Comparison of ENCODE assay signal across 10 mouse cellular contexts in genomic region chr11:101602491-101602890, GRCm38 (mm10). TPM values are rescaled to one million over a fixed set of nuclear protein-coding genes. Genes with fewer than 3 reads are reported as not detected.
DNase-seq lines count a peak whose midpoint lies in the region; ATAC-seq and TF ChIP-seq lines count a peak whose summit lies in the region.
"Had no signal": no experiment of that assay in that cellular context is flagged by ENCODE, and none has a peak within 500 bp of the region (broad histone marks: within the 10 kb centered on the region; RNA-seq: fewer than 3 reads in every experiment).

No protein-coding gene starts in this region.

- no peak for ATAC-seq in CD4-positive, CD25-positive, alpha-beta regulatory T cell, adult 4 months
- ATAC-seq in megakaryocyte, adult 5-6 weeks (ENCODE audit: poor library complexity, severe bottlenecking), result no peak

- no peak for TF ChIP-seq CTCF in thymus, adult 2 months (IDR thresholded peaks at IDR 0.05; ENCODE audit: borderline replicate concordance, control insufficient read depth, extremely low read depth, insufficient read depth, low read length, poor library complexity)

- DNase-seq in CD4-positive, CD25-positive, alpha-beta regulatory T cell, adult 2 months (ENCODE audit: low read depth, low spot score), result peak; percentile 80
- DNase-seq in thymus, adult 2 months, result peak; percentile 50
- DNase-seq in thymus, adult 18-20 months, result no peak
- peak; percentile 76 to 87 for DNase-seq in heart, postnatal 10 days
- DNase-seq in lung, postnatal 36 days, result peak; percentile 86
- peak; percentile 70 for DNase-seq in yolk sac, embryonic 10.5 days (ENCODE audit: low spot score)

- no peaks in the 10 kb centered on the region for H3K27me3 ChIP-seq in thymus, adult 2 months (ENCODE audit: control insufficient read depth, insufficient read depth, low read length)
- H3K27me3 ChIP-seq: hindbrain, embryonic 15.5 days had no signal

- WGBS in thymus, adult 2 months, result 12% methylated on average over 3 of the region's 3 CpGs

- no peak overlapping the region for H3K27ac ChIP-seq in thymus, adult 2 months (ENCODE audit: control insufficient read depth, insufficient read depth, low read length)
- H3K27ac ChIP-seq: hindbrain, embryonic 15.5 days had no signal

- intact Hi-C loops in heart, postnatal 10 days (cut with DNase I), result no loop called here

- H3K4me1 ChIP-seq in thymus, adult 2 months (replicated peaks; ENCODE audit: control insufficient read depth, insufficient read depth, low read length), result peaks cover 3% of the 10 kb centered on the region; the same call in 1 of the 2 replicates

- TF ChIP-seq POLR2A in thymus, adult 2 months (IDR thresholded peaks at IDR 0.05; ENCODE audit: control insufficient read depth, extremely low read depth, insufficient read depth, low read length, poor library complexity), result no peak

- H3K4me3 ChIP-seq in thymus, adult 2 months (ENCODE audit: control insufficient read depth, insufficient read depth, low read length), result no peak overlapping the region
- H3K4me3 ChIP-seq: hindbrain, embryonic 15.5 days had no signal

- H3K36me3 ChIP-seq in thymus, adult 2 months (ENCODE audit: control insufficient read depth, insufficient read depth, low read length), result no peaks in the 10 kb centered on the region
- H3K36me3 ChIP-seq: hindbrain, embryonic 15.5 days had no signal

RNA-seq across cellular contexts. Expression of gene Gm11634, which starts 3.4 kb away (rescaled TPM):
- polyA plus RNA-seq in CD4-positive, CD25-positive, alpha-beta regulatory T cell, adult 4 months (2017; shearing (Covaris generic)), result not detected
- polyA plus RNA-seq in thymus, adult 2 months (2012; rRNA removed), result not detected in 2 replicates
- not detected for total RNA-seq in heart, postnatal 10 days (2021)
- total RNA-seq in megakaryocyte, adult 5-6 weeks (2015), result not detected in 2 replicates
- not detected in 2 replicates for total RNA-seq in megakaryocyte, adult 5-6 weeks (2017)
- polyA plus RNA-seq: hindbrain, embryonic 15.5 days; spleen, adult 2 months had no signal

RNA-seq across cellular contexts. Expression of gene Tmem106a, which starts 20.4 kb away (rescaled TPM):
- 10 to 100 TPM; 10.8 to 15.2 TPM for polyA plus RNA-seq in CD4-positive, CD25-positive, alpha-beta regulatory T cell, adult 4 months (2017; shearing (Covaris generic))
- 29.5 and 37.1 TPM in 2 replicates for polyA plus RNA-seq in thymus, adult 2 months (2012; rRNA removed)
- 1 to 10 TPM; 3.1 to 4.2 TPM for total RNA-seq in heart, postnatal 10 days (2021)
- 35.3 and 35.7 TPM in 2 replicates for total RNA-seq in megakaryocyte, adult 5-6 weeks (2015)
- 20.5 and 24.1 TPM in 2 replicates for total RNA-seq in megakaryocyte, adult 5-6 weeks (2017)

RNA-seq across cellular contexts. Expression of gene Rdm1, which starts 24.5 kb away (rescaled TPM):
- 10 to 100 TPM; 86.2 to 93.4 TPM for polyA plus RNA-seq in CD4-positive, CD25-positive, alpha-beta regulatory T cell, adult 4 months (2017; shearing (Covaris generic))
- 36.5 and 39.2 TPM in 2 replicates for polyA plus RNA-seq in thymus, adult 2 months (2012; rRNA removed)
- 10 to 100 TPM; 34.4 to 36.9 TPM for total RNA-seq in heart, postnatal 10 days (2021)
- total RNA-seq in megakaryocyte, adult 5-6 weeks (2015), result 22.6 and 28.8 TPM in 2 replicates
- 18.1 and 23.1 TPM in 2 replicates for total RNA-seq in megakaryocyte, adult 5-6 weeks (2017)

RNA-seq across cellular contexts. Expression of gene Nbr1, which starts 50.5 kb away (rescaled TPM):
- 10 to 100 TPM; 70.0 to 88.4 TPM for polyA plus RNA-seq in CD4-positive, CD25-positive, alpha-beta regulatory T cell, adult 4 months (2017; shearing (Covaris generic))
- 142 and 145 TPM in 2 replicates for polyA plus RNA-seq in thymus, adult 2 months (2012; rRNA removed)
- 100 to 1,000 TPM; 100 TPM for total RNA-seq in heart, postnatal 10 days (2021)
- total RNA-seq in megakaryocyte, adult 5-6 weeks (2015), result 32.4 and 33.9 TPM in 2 replicates
- total RNA-seq in megakaryocyte, adult 5-6 weeks (2017), result 53.6 and 60.7 TPM in 2 replicates

RNA-seq across cellular contexts. Expression of gene Brca1, which starts 50.7 kb away (rescaled TPM):
- 1 to 10 TPM; 3.5 to 4.1 TPM for polyA plus RNA-seq in CD4-positive, CD25-positive, alpha-beta regulatory T cell, adult 4 months (2017; shearing (Covaris generic))
- 4.3 and 6.0 TPM in 2 replicates for polyA plus RNA-seq in thymus, adult 2 months (2012; rRNA removed)
- total RNA-seq in heart, postnatal 10 days (2021), result 1 to 10 TPM; 2.8 to 4.7 TPM
- total RNA-seq in megakaryocyte, adult 5-6 weeks (2015), result 15.3 and 15.9 TPM in 2 replicates
- total RNA-seq in megakaryocyte, adult 5-6 weeks (2017), result 26.8 and 34.8 TPM in 2 replicates

Comparison
In these comparisons a context has a peak if more than half of its experiments do, and no peak if none do; other contexts are left out.
1. DNase-seq: peak in CD4-positive, CD25-positive, alpha-beta regulatory T cell, adult 2 months (single experiment), thymus, adult 2 months (single experiment), heart, postnatal 10 days (2 of 2), lung, postnatal 36 days (single experiment) and yolk sac, embryonic 10.5 days (single experiment); none in thymus, adult 18-20 months (0 of 2).
2. RNA of gene Tmem106a, which starts 20.4 kb away (total RNA-seq): 20.5 to 35.7 TPM in megakaryocyte, adult 5-6 weeks; 3.1 to 4.2 TPM in heart, postnatal 10 days; every median in the first group is over 4 times any median in the second.